Mouse (Mus musculus): ENCODE results near the gene Tpbgl.

- no peak for TF ChIP-seq CTCF (IDR thresholded peaks at IDR 0.05; ENCODE audit: extremely low read depth, insufficient read depth, low read length)
- no peak for TF ChIP-seq POLR2A (IDR thresholded peaks at IDR 0.05; ENCODE audit: extremely low read depth, insufficient read depth, low read length)
Measured at GRCm38 (mm10) chr7:99618264-99618663, 8.6 kb downstream of the Tpbgl start.

All from cortical plate, adult 2 months (tissue).